Mouse (Mus musculus): ENCODE results near the gene Slc38a1. TPM values are rescaled to one million over a fixed set of nuclear protein-coding genes. Genes with fewer than 3 reads are reported as not detected.
"Not testable (repeated sequence)": the region's sequence is repeated elsewhere in the genome, so short reads cannot be mapped to it uniquely, and the experiment has no call there.

Slc38a1 gene
- polyA plus RNA-seq, 1 experiment, result 88.4 TPM

DNA sequence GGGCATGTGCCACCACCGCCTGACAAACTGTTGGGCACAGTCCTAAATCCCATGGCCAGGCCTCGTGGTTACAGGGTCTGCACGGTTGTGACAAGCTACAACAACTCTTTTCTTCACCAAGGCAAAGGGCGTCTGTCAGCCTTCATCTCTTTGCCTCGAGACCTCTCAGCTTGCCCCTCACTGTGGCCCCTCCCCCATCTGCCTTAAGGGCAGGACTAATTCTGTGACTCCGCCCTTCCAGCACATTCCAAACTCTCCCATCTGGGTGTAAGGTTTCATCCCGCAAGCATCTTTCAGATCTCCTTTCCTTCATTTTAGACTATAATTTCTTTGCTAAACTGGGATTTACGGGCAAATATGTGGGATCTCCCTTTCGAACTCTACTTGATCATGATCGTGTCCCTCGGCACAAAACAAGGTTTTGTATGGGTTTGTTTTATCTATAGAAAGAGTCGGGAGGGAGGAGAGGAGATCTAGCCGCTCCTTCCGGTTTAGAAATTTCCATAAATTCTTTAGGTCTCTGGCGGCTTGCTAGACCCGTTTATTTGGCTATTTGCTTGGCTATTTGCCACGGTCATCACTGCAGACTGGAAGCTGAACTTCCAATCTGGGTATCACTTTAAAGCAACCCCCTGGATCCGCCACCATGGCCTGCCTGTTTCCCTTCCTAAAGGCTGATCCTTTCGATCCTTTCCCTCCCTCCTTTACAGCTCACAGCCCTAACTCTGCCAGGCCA is 7.9 kb downstream of the Slc38a1 start:
- Histone ChIP-seq H3K27ac (ENCODE audit: insufficient read depth, low read length) (peak overlapping the region; percentile 89), H3K27me3 (ENCODE audit: control insufficient read depth, insufficient read depth, low read length, poor library complexity, severe bottlenecking) (no peaks in the 10 kb centered on the region), H3K36me3 (ENCODE audit: control insufficient read depth, insufficient read depth, low read length, poor library complexity, severe bottlenecking) (no peaks in the 10 kb centered on the region), H3K4me3 (ENCODE audit: low read depth, low read length) (peak overlapping the region; percentile 51), H3K4me1 (ENCODE audit: control insufficient read depth, insufficient read depth, low read length) (peaks cover 4% of the 10 kb centered on the region), H3K9ac (ENCODE audit: low read depth, poor library complexity, severe bottlenecking) (peak overlapping the region; percentile 16; the same call in 1 of the 2 replicates), H3K9me3 (replicated peaks; ENCODE audit: control insufficient read depth, insufficient read depth, low read length, poor library complexity, severe bottlenecking) (no peaks in the 10 kb centered on the region; the same call in 1 of the 2 replicates)
- no peak for TF ChIP-seq CTCF (IDR thresholded peaks at IDR 0.05; ENCODE audit: low read depth, low read length)
- TF ChIP-seq EP300 (IDR thresholded peaks at IDR 0.05; ENCODE audit: insufficient read depth, low read depth, low read length), result peak; percentile 83

- no peak overlapping the region for H3K27ac ChIP-seq (ENCODE audit: insufficient read depth, low read length)
- peaks cover 4% of the 10 kb centered on the region for H3K4me1 ChIP-seq (ENCODE audit: control insufficient read depth, insufficient read depth, low read length)
- no peaks in the 10 kb centered on the region for H3K27me3 ChIP-seq (ENCODE audit: control insufficient read depth, insufficient read depth, low read length, poor library complexity, severe bottlenecking)
- no peak overlapping the region for H3K9ac ChIP-seq (ENCODE audit: low read depth, poor library complexity, severe bottlenecking)
- H3K4me3 ChIP-seq (ENCODE audit: low read depth, low read length), result no peak overlapping the region
- no peak for TF ChIP-seq CTCF (IDR thresholded peaks at IDR 0.05; ENCODE audit: low read depth, low read length)
- TF ChIP-seq POLR2A (IDR thresholded peaks at IDR 0.05; ENCODE audit: insufficient read depth, low read length), result no peak
- no peak for TF ChIP-seq EP300 (IDR thresholded peaks at IDR 0.05; ENCODE audit: insufficient read depth, low read depth, low read length)
- no peaks in the 10 kb centered on the region for H3K36me3 ChIP-seq (ENCODE audit: control insufficient read depth, insufficient read depth, low read length, poor library complexity, severe bottlenecking)
- no peaks in the 10 kb centered on the region; the same call in 1 of the 2 replicates for H3K9me3 ChIP-seq (replicated peaks; ENCODE audit: control insufficient read depth, insufficient read depth, low read length, poor library complexity, severe bottlenecking)
Measured at GRCm38 (mm10) chr15:96632201-96632600, 10.5 kb downstream of the Slc38a1 start.

GRCm38 (mm10) chr15:96631107-96631718 is 11.5 kb downstream of the Slc38a1 start:
- Histone ChIP-seq H3K27me3 (ENCODE audit: control insufficient read depth, insufficient read depth, low read length, poor library complexity, severe bottlenecking) (no peaks in the 10 kb centered on the region), H3K4me3 (ENCODE audit: low read depth, low read length) (no peak overlapping the region), H3K4me1 (ENCODE audit: control insufficient read depth, insufficient read depth, low read length) (peaks cover 4% of the 10 kb centered on the region), H3K36me3 (ENCODE audit: control insufficient read depth, insufficient read depth, low read length, poor library complexity, severe bottlenecking) (no peaks in the 10 kb centered on the region), H3K27ac (ENCODE audit: insufficient read depth, low read length) (no peak overlapping the region), H3K9me3 (replicated peaks; ENCODE audit: control insufficient read depth, insufficient read depth, low read length, poor library complexity, severe bottlenecking) (no peaks in the 10 kb centered on the region; the same call in 1 of the 2 replicates), H3K9ac (ENCODE audit: low read depth, poor library complexity, severe bottlenecking) (no peak overlapping the region)
- TF ChIP-seq POLR2A (IDR thresholded peaks at IDR 0.05; ENCODE audit: insufficient read depth, low read length), result no peak
- no peak for TF ChIP-seq CTCF (IDR thresholded peaks at IDR 0.05; ENCODE audit: low read depth, low read length)
- no peak for TF ChIP-seq EP300 (IDR thresholded peaks at IDR 0.05; ENCODE audit: insufficient read depth, low read depth, low read length)

- TF ChIP-seq POLR2A (IDR thresholded peaks at IDR 0.05; ENCODE audit: insufficient read depth, low read length) (no peak), CTCF (IDR thresholded peaks at IDR 0.05; ENCODE audit: low read depth, low read length) (no peak), EP300 (IDR thresholded peaks at IDR 0.05; ENCODE audit: insufficient read depth, low read depth, low read length) (no peak)
- H3K9me3 ChIP-seq (replicated peaks; ENCODE audit: control insufficient read depth, insufficient read depth, low read length, poor library complexity, severe bottlenecking), result peaks cover 6% of the 10 kb centered on the region; the same call in 1 of the 2 replicates
- peaks cover 19% of the 10 kb centered on the region for H3K36me3 ChIP-seq (ENCODE audit: control insufficient read depth, insufficient read depth, low read length, poor library complexity, severe bottlenecking)
- H3K9ac ChIP-seq (ENCODE audit: low read depth, poor library complexity, severe bottlenecking), result no peak overlapping the region
- no peak overlapping the region for H3K4me3 ChIP-seq (ENCODE audit: low read depth, low read length)
- no peaks in the 10 kb centered on the region for H3K27me3 ChIP-seq (ENCODE audit: control insufficient read depth, insufficient read depth, low read length, poor library complexity, severe bottlenecking)
- no peak overlapping the region for H3K27ac ChIP-seq (ENCODE audit: insufficient read depth, low read length)
- peaks cover 4% of the 10 kb centered on the region for H3K4me1 ChIP-seq (ENCODE audit: control insufficient read depth, insufficient read depth, low read length)
Measured at GRCm38 (mm10) chr15:96628256-96628655, 14.5 kb downstream of the Slc38a1 start.

- no peak for TF ChIP-seq CTCF (IDR thresholded peaks at IDR 0.05; ENCODE audit: low read depth, low read length)
- no peak for TF ChIP-seq POLR2A (IDR thresholded peaks at IDR 0.05; ENCODE audit: insufficient read depth, low read length)
- no peak for TF ChIP-seq EP300 (IDR thresholded peaks at IDR 0.05; ENCODE audit: insufficient read depth, low read depth, low read length)
- Histone ChIP-seq H3K4me3 (ENCODE audit: low read depth, low read length) (no peak overlapping the region), H3K4me1 (ENCODE audit: control insufficient read depth, insufficient read depth, low read length) (peaks cover 4% of the 10 kb centered on the region), H3K9ac (ENCODE audit: low read depth, poor library complexity, severe bottlenecking) (no peak overlapping the region), H3K27me3 (ENCODE audit: control insufficient read depth, insufficient read depth, low read length, poor library complexity, severe bottlenecking) (no peaks in the 10 kb centered on the region), H3K27ac (ENCODE audit: insufficient read depth, low read length) (no peak overlapping the region), H3K9me3 (replicated peaks; ENCODE audit: control insufficient read depth, insufficient read depth, low read length, poor library complexity, severe bottlenecking) (peaks cover 13% of the 10 kb centered on the region; the same call in 1 of the 2 replicates), H3K36me3 (ENCODE audit: control insufficient read depth, insufficient read depth, low read length, poor library complexity, severe bottlenecking) (peaks cover 32% of the 10 kb centered on the region)
Measured at GRCm38 (mm10) chr15:96626871-96627270, 15.8 kb downstream of the Slc38a1 start.

DNA sequence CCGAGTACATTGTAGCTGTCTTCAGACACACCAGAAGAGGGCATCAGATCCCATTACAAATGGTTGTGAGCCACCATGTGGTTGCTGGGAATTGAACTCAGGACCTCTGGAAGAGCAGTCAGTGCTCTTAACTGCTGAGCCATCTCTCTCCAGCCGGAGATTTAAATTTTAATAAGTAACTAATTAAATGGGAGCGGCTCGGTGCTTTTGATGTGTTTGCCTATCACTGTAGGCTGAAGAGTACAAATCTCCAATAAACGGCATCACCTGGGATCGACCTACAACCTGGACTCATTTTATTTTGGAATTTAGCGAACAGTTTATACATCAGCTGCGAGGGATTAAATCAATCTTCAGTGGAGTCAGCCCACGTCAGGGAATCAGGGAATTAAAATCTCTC is 17.7 kb downstream of the Slc38a1 start:
- not testable (repeated sequence) for H3K9ac ChIP-seq (ENCODE audit: low read depth, poor library complexity, severe bottlenecking); H3K4me3 ChIP-seq (ENCODE audit: low read depth, low read length); H3K27ac ChIP-seq (ENCODE audit: insufficient read depth, low read length); H3K27me3 ChIP-seq (ENCODE audit: control insufficient read depth, insufficient read depth, low read length, poor library complexity, severe bottlenecking); H3K4me1 ChIP-seq (ENCODE audit: control insufficient read depth, insufficient read depth, low read length)
- peaks cover 40% of the 10 kb centered on the region for H3K36me3 ChIP-seq (ENCODE audit: control insufficient read depth, insufficient read depth, low read length, poor library complexity, severe bottlenecking)
- H3K9me3 ChIP-seq (replicated peaks; ENCODE audit: control insufficient read depth, insufficient read depth, low read length, poor library complexity, severe bottlenecking), result peaks cover 13% of the 10 kb centered on the region; the same call in 1 of the 2 replicates

Measured in ES-Bruce4 (cell line).